Mouse (Mus musculus) spleen, adult 2 months (tissue): ENCODE results near the gene Pfdn6.

Source experiments
- CTCF ChIP-seq: fragments of 200-500 bp; IDR thresholded peaks from 2 replicates; pipeline ENCODE4 v1.5.1; 2011; ENCODE audit warnings: mild to moderate bottlenecking, inconsistent platforms; ENCODE audit not compliant: insufficient read depth, insufficient read length, insufficient replicate concordance; ENCODE audit errors: extremely low read depth
- POLR2A ChIP-seq: fragments of 200-500 bp; IDR thresholded peaks from 2 replicates; pipeline ENCODE4 v1.6.1; 2011; ENCODE audit warnings: low read depth, low read length, inconsistent platforms

DNA sequence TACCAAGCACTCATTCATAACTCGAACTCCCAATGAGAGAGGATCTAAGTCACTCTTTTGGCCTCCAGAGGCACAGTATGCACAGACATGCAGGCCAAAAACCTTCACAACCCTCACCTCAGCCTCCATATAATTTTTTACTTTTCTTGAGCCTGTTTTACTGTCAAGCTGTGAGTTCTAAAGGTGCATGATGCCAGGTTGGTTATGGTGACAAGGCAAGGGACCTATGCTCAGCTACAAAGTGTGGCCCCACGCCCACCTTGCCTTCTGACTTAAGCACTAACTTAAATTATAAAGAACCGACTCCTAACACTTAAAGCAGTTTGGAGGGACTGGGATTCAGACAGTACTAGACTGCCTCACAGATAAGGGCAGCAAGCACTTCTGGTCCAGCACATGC is 13.2 kb upstream of the Pfdn6 start:
- no peak for TF ChIP-seq CTCF
- TF ChIP-seq POLR2A = no peak
